Mouse (Mus musculus): ENCODE measurements around the gene Smu1. TPM values are rescaled to one million over a fixed set of nuclear protein-coding genes. Genes with fewer than 3 reads are reported as not detected.

Smu1 gene
- total RNA-seq, 2 experiments from 2014 or later, result 48.2 TPM

DNA sequence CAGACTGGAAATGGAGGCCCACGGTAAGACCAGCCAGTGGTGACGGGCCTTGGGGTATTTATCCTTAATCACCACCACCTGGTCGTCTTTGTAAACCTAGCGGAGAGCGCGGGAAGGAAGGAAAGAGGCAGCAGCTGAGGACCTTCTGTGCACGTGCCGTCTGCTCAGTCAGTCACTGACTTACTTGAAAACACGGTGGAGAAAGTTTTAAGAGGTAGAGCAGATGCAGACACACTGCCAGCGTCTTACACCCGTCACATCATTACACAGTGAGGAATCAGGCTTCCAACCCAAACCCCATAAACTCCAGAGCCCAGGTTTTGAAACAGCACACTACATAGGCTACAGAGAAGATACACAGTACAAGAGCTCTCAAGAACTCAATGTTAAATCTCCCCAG, 66.6 kb downstream of the Smu1 start:
- no peak for DNase-seq (ENCODE audit: low spot score in 2 of 2)
- intact Hi-C loops (cut with DNase I), result no loop called here

Small RNAs within 50 kb of the gene (microRNA-seq; reads per million reads assigned to microRNA genes)
- not detected for gene Mir207

Other genes with a start within 250 kb of the Smu1 start
- 10 to 100 TPM; 28.1 to 29.8 TPM for gene Aptx, start 54.7 kb downstream of the Smu1 start, total RNA-seq (2021)
- gene Dnaja1, start 35.8 kb downstream of the Smu1 start, total RNA-seq (2021), result 100 to 1,000 TPM; 267 to 314 TPM
- 1 to 10 TPM; 4.1 to 5.1 TPM for gene B4galt1, start 96.1 kb upstream of the Smu1 start, total RNA-seq (2021)
- not detected for gene Spink4, start 162.1 kb upstream of the Smu1 start, total RNA-seq (2021)
- 100 to 1,000 TPM; 170 to 211 TPM for gene Bag1, start 190.4 kb upstream of the Smu1 start, total RNA-seq (2021)
- gene Chmp5, start 190.5 kb upstream of the Smu1 start, total RNA-seq (2021), result 10 to 100 TPM; 81.2 to 81.6 TPM
- gene Nfx1, start 213.0 kb upstream of the Smu1 start, total RNA-seq (2021), result 10 to 100 TPM; 67.3 to 78.5 TPM